Mouse (Mus musculus): ENCODE data around the gene Vipr1.

DNA sequence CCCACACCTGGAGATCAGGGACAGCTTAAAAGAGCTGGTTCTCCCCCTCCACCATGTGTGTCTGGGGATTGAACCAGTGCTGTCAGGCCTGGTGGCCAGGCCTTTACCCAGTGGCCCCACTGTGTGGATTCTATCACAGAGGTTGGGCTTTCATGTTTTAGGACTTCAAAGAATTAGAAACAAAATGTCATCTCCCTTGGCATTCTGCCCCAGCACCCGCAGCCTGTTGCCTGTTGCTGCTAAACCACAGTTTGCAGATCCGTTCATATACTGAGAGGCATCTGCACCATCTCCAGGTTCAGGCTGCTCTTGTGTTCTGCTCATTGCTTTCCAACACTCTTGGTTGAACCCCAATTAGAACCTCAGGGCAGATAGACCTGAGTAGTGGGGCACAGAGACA, 40.1 kb upstream of the Vipr1 start:
- TF ChIP-seq GATA1 (IDR thresholded peaks at IDR 0.05; ENCODE audit: low read length) (no peak), TAL1 (IDR thresholded peaks at IDR 0.05; ENCODE audit: low read length) (no peak)

Measured in erythroblast, embryonic 14.5 days (primary cell).